Mouse (Mus musculus) liver, adult 2 months (tissue): ENCODE results near the gene Btnl9. TPM values are rescaled to one million over a fixed set of nuclear protein-coding genes. Genes with fewer than 3 reads are reported as not detected.

ENCODE experiments used
- DNase-seq: peaks from one replicate; pipeline ENCODE4 v3.0.0-alpha.2; 2011; ENCODE audit warnings: low read depth, low spot score; ENCODE audit errors: extremely low read depth
- H3K27ac ChIP-seq: fragments of 200-500 bp; replicated peaks from 2 replicates; pipeline ENCODE4 v1.5.1; 2012; ENCODE audit warnings: low read depth, mild to moderate bottlenecking, control low read depth, inconsistent platforms, low read length; ENCODE audit not compliant: insufficient read depth
- H3K27me3 ChIP-seq: fragments of 200-500 bp; 2 replicates; pipeline ENCODE4 v1.6.1; 2012; ENCODE audit warnings: mild to moderate bottlenecking, moderate library complexity, low read length, inconsistent platforms; ENCODE audit not compliant: control insufficient read depth, insufficient read depth
- H3K36me3 ChIP-seq: fragments of 200-500 bp; 2 replicates; pipeline ENCODE4 v1.6.1; 2012; ENCODE audit warnings: low read length, inconsistent platforms; ENCODE audit not compliant: control insufficient read depth, insufficient read depth
- H3K4me1 ChIP-seq: fragments of 200-500 bp; 2 replicates; pipeline ENCODE4 v1.6.1; 2011; ENCODE audit warnings: low read length; ENCODE audit not compliant: control insufficient read depth, insufficient read depth
- H3K4me3 ChIP-seq: fragments of 200-500 bp; 2 replicates; pipeline ENCODE4 v1.5.1; 2011; ENCODE audit warnings: low read depth, mild to moderate bottlenecking, control low read depth, low read length, moderate library complexity; ENCODE audit not compliant: insufficient read depth
- H3K79me2 ChIP-seq: fragments of 200-500 bp; 2 replicates; pipeline ENCODE4 v1.6.1; 2012; ENCODE audit warnings: inconsistent platforms, mild to moderate bottlenecking, low read length, moderate library complexity; ENCODE audit not compliant: control insufficient read depth, insufficient read depth
- H3K9ac ChIP-seq: fragments of 200-500 bp; 2 replicates; pipeline ENCODE4 v1.6.1; 2012; ENCODE audit warnings: low read depth, mild to moderate bottlenecking, control low read depth, inconsistent platforms, low read length
- CTCF ChIP-seq: fragments of 200-500 bp; IDR thresholded peaks from 2 replicates; pipeline ENCODE4 v1.5.1; 2011; ENCODE audit warnings: low read depth, low read length, control low read depth
- POLR2A ChIP-seq: fragments of 200-500 bp; IDR thresholded peaks from 2 replicates; pipeline ENCODE4 v1.6.1; 2011; ENCODE audit warnings: low read length, control low read depth; ENCODE audit not compliant: insufficient read depth; ENCODE audit errors: extremely low read depth
- WGBS: fragments of 180-500 bp; shearing (Covaris S2); methylation state at CpG from one replicate; pipeline ENCODE4 v1.1.7; 2018; 5-methylcytosine and 5-hydroxymethylcytosine counted together
- polyA plus RNA-seq: library from polyadenylated mRNA; depleted of rRNA; stranded (reverse); fragments of >200 nt; gene quantifications from 2 replicates; pipeline ENCODE4 v1.2.3, GENCODE M21; 2012; rRNA removed
- total RNA-seq: library from RNA; depleted of rRNA; stranded (reverse); fragments of >200 nt; gene quantifications from 2 replicates; pipeline ENCODE4 v1.2.3, GENCODE M21; 2014; rRNA removed

Btnl9 gene
- total and polyA plus RNA-seq, 2 experiments = 2.3 to 3.4 TPM

DNA sequence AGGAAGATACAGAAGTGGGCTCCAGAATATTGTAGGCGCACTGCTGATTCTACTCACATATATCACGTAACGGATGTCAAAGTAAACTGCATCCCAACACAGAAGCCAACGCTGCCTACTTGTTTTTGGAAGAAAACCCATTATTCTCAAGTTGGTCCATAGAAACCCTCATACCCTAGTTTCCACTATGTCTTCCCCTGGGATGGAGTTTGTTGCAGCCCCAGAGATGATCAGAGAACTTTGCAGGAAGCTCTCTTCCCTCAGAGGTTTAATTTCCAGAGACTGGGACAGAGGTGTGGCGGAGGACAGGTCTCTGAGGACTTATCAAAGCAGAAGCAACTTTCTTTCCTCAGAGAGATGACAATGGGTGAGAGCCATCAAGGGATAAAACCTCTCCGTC, 45.0 kb downstream of the Btnl9 start, which contains the start of gene Olfr1395:
TSS of gene Olfr1395 (plus strand) at position 301 of the 400 bp plus-strand sequence.
- TF ChIP-seq CTCF = no peak
- no peak for TF ChIP-seq POLR2A
- 92% methylated on average over 6 of the region's 6 CpGs for WGBS

GRCm38 (mm10) chr11:49124169-49124568, 62.8 kb downstream of the Btnl9 start:
- TF ChIP-seq POLR2A = no peak
- no peak for TF ChIP-seq CTCF
- Histone ChIP-seq H3K36me3 (no peaks in the 10 kb centered on the region), H3K27ac (no peak overlapping the region), H3K79me2 (no peaks in the 10 kb centered on the region), H3K27me3 (no peaks in the 10 kb centered on the region), H3K4me3 (no peak overlapping the region), H3K4me1 (no peaks in the 10 kb centered on the region), H3K9ac (no peak overlapping the region)
- 92% methylated on average over 2 of the region's 2 CpGs for WGBS
- DNase-seq = no peak

More for the DNA sequence above, 45.0 kb downstream of the Btnl9 start, which contains the start of gene Olfr1395:
- no peaks in the 10 kb centered on the region for H3K36me3 ChIP-seq
- H3K9ac ChIP-seq = no peak within 1 kb of the TSS
- DNase-seq = no peak
- H3K27ac ChIP-seq = no peak within 1 kb of the TSS
- no peaks in the 10 kb centered on the region for H3K4me1 ChIP-seq
- no peaks in the 10 kb centered on the region for H3K27me3 ChIP-seq
- H3K79me2 ChIP-seq = no peaks in the 10 kb centered on the region
- H3K4me3 ChIP-seq = no peak within 1 kb of the TSS

- Histone ChIP-seq H3K79me2 (no peaks in the 10 kb centered on the region), H3K27me3 (no peaks in the 10 kb centered on the region), H3K27ac (no peak overlapping the region), H3K4me3 (no peak overlapping the region), H3K36me3 (no peaks in the 10 kb centered on the region), H3K9ac (no peak overlapping the region), H3K4me1 (no peaks in the 10 kb centered on the region)
- TF ChIP-seq CTCF (no peak), POLR2A (no peak)
- DNase-seq = no peak
- WGBS = 85% methylated on average over 3 of the region's 3 CpGs
These were observed 67.3 kb downstream of the Btnl9 start for GRCm38 (mm10) chr11:49119635-49120034.

Other genes with a start within 250 kb of the Btnl9 start
- 2.3 and 4.0 TPM in 2 replicates for gene Psme2b, start 241.0 kb downstream of the Btnl9 start, total RNA-seq
- gene Psme2b, start 241.0 kb downstream of the Btnl9 start, polyA plus RNA-seq = 2.5 and 3.0 TPM in 2 replicates
- 0.20 and 0.28 TPM in 2 replicates for gene Olfr56, start 208.3 kb downstream of the Btnl9 start, total RNA-seq
- 0.05 TPM in 1 of 2 replicates, not detected in the other for gene Olfr56, start 208.3 kb downstream of the Btnl9 start, polyA plus RNA-seq
- 4.1 and 5.1 TPM in 2 replicates for gene 9930111J21Rik1, start 207.8 kb downstream of the Btnl9 start, total RNA-seq
- gene 9930111J21Rik1, start 207.8 kb downstream of the Btnl9 start, polyA plus RNA-seq = 0.44 and 0.48 TPM in 2 replicates
- 0.13 and 0.18 TPM in 2 replicates for gene Gm12185, start 194.9 kb downstream of the Btnl9 start, total RNA-seq
- 0.02 TPM in 1 of 2 replicates, not detected in the other for gene Gm12185, start 194.9 kb downstream of the Btnl9 start, polyA plus RNA-seq
- gene Tgtp1, start 193.0 kb downstream of the Btnl9 start, total RNA-seq = 9.8 and 11.1 TPM in 2 replicates
- 1.4 and 2.8 TPM in 2 replicates for gene Tgtp1, start 193.0 kb downstream of the Btnl9 start, polyA plus RNA-seq
- gene 9930111J21Rik2, start 135.9 kb downstream of the Btnl9 start, total RNA-seq = 2.8 and 4.0 TPM in 2 replicates
- 0.30 and 0.44 TPM in 2 replicates for gene 9930111J21Rik2, start 135.9 kb downstream of the Btnl9 start, polyA plus RNA-seq
- gene Tgtp2, start 123.0 kb downstream of the Btnl9 start, total RNA-seq = 5.7 and 6.9 TPM in 2 replicates
- gene Tgtp2, start 123.0 kb downstream of the Btnl9 start, polyA plus RNA-seq = 1.1 and 1.3 TPM in 2 replicates
- 20.0 and 21.3 TPM in 2 replicates for gene Ifi47, start 110.6 kb downstream of the Btnl9 start, total RNA-seq
- gene Ifi47, start 110.6 kb downstream of the Btnl9 start, polyA plus RNA-seq = 8.2 and 12.7 TPM in 2 replicates
- under 0.01 and 0.07 TPM in 2 replicates for gene Olfr1396, start 72.3 kb downstream of the Btnl9 start, total RNA-seq
- gene Olfr1396, start 72.3 kb downstream of the Btnl9 start, polyA plus RNA-seq = 0.02 and 0.06 TPM in 2 replicates
- not detected in 2 replicates for gene Olfr1395, start 44.9 kb downstream of the Btnl9 start, total RNA-seq
- not detected in 2 replicates for gene Olfr1395, start 44.9 kb downstream of the Btnl9 start, polyA plus RNA-seq
- gene Olfr1394, start 32.8 kb downstream of the Btnl9 start, total RNA-seq = not detected in 2 replicates
- gene Olfr1394, start 32.8 kb downstream of the Btnl9 start, polyA plus RNA-seq = not detected in 2 replicates
- 18.3 and 18.8 TPM in 2 replicates for gene Zfp62, start 16.1 kb upstream of the Btnl9 start, total RNA-seq
- gene Zfp62, start 16.1 kb upstream of the Btnl9 start, polyA plus RNA-seq = 0.71 and 1.4 TPM in 2 replicates
- gene Mgat1, start 57.0 kb upstream of the Btnl9 start, total RNA-seq = 44.7 and 60.8 TPM in 2 replicates
- 134 and 145 TPM in 2 replicates for gene Mgat1, start 57.0 kb upstream of the Btnl9 start, polyA plus RNA-seq
- 0.09 and 0.27 TPM in 2 replicates for gene Olfr1393, start 91.1 kb upstream of the Btnl9 start, total RNA-seq
- gene Olfr1393, start 91.1 kb upstream of the Btnl9 start, polyA plus RNA-seq = 0.47 and 0.55 TPM in 2 replicates
- gene Olfr1392, start 98.1 kb upstream of the Btnl9 start, total RNA-seq = not detected in 2 replicates
- 0.09 and 0.26 TPM in 2 replicates for gene Olfr1392, start 98.1 kb upstream of the Btnl9 start, polyA plus RNA-seq
- gene Olfr10, start 117.6 kb upstream of the Btnl9 start, total RNA-seq = not detected in 2 replicates
- not detected in 2 replicates for gene Olfr10, start 117.6 kb upstream of the Btnl9 start, polyA plus RNA-seq
- gene Olfr1391, start 135.6 kb upstream of the Btnl9 start, total RNA-seq = not detected in 2 replicates
- not detected in 2 replicates for gene Olfr1391, start 135.6 kb upstream of the Btnl9 start, polyA plus RNA-seq
- gene Olfr1390, start 148.0 kb upstream of the Btnl9 start, total RNA-seq = not detected in 2 replicates
- gene Olfr1390, start 148.0 kb upstream of the Btnl9 start, polyA plus RNA-seq = not detected in 2 replicates
- gene Olfr1389, start 235.9 kb upstream of the Btnl9 start, total RNA-seq = not detected in 2 replicates
- not detected in 2 replicates for gene Olfr1389, start 235.9 kb upstream of the Btnl9 start, polyA plus RNA-seq
- gene Olfr1388, start 249.5 kb upstream of the Btnl9 start, total RNA-seq = 0.07 TPM in 1 of 2 replicates, not detected in the other
- not detected in 2 replicates for gene Olfr1388, start 249.5 kb upstream of the Btnl9 start, polyA plus RNA-seq